Mouse (Mus musculus): ENCODE data around the gene Mff. TPM values are rescaled to one million over a fixed set of nuclear protein-coding genes. Genes with fewer than 3 reads are reported as not detected.

The Mff gene
- polyA plus RNA-seq, 1 experiment from 2014 or later: 197 TPM

DNA sequence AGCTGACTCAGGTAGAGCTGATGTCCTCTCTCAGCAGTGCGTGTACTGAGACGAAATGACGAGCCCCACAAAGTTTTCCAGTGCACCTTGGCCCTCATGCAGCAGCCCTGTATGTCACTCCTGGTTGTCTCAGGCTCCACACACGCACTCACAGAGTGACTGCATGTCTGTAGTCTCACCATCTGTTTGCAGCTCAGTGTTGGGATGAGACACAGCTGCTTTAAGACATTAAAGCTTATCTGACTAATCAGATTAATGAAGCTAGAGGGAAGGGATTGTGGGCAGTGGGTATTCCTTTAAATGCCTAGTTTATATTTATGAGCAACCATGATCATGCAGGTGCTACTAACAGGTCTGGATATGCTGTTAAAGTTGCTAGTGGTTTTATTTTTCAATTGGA is 21.7 kb downstream of the Mff start:
- H3K36me3 ChIP-seq: peaks cover 45% of the 10 kb centered on the region
- H3K4me3 ChIP-seq: no peak overlapping the region
- 85% methylated on average over 4 of the region's 4 CpGs for WGBS
- H3K4me1 ChIP-seq: no peaks in the 10 kb centered on the region
- no peaks in the 10 kb centered on the region for H3K27me3 ChIP-seq (ENCODE audit: insufficient read depth, poor library complexity, severe bottlenecking)
- no peak for DNase-seq (ENCODE audit: low spot score)
- H3K27ac ChIP-seq: no peak overlapping the region
- H3K9me3 ChIP-seq: no peaks in the 10 kb centered on the region

DNA sequence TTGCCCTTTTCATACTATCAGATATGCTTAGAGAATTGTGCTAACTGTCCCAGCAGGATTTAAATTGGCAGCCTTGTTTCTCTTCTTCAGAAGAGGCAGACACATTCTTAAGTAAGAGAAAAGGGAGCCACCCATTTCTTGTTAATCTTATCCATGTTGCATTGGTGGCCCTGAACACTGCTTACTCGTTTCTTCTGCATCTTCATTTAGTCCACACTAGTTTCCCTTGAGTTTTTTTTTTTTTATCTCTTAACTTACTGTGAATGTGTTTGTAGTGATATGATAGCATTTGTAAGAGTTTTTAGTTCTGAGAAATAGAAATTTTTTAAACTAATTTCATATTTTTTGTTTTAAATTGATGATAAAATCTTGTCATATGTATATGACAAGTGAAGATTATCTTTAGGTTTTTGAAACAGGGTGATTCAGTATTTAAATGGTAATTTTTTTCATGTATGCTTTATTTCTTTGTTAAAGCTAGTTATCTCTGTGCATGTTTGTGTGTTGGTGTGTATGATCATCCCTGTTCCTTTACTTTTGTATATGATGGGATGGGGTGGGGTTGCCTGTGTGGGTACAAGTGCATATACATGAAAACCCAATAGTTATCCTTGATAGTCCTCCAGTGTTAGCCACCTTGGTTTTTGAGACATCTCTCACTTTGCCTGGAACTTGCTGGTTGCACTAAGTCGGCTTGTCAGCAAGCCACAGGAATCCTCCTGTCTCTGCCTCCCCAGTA is 23.2 kb downstream of the Mff start:
- Histone ChIP-seq H3K4me3 (no peak overlapping the region), H3K36me3 (peaks cover 42% of the 10 kb centered on the region), H3K27me3 (ENCODE audit: insufficient read depth, poor library complexity, severe bottlenecking) (no peaks in the 10 kb centered on the region), H3K27ac (no peak overlapping the region), H3K4me1 (no peaks in the 10 kb centered on the region), H3K9me3 (no peaks in the 10 kb centered on the region)
- no peak for DNase-seq (ENCODE audit: low spot score)
- WGBS: 82% methylated on average over 2 of the region's 2 CpGs

GRCm38 (mm10) chr1:82759520-82759919 is 34.8 kb downstream of the Mff start:
- DNase-seq (ENCODE audit: low spot score): no peak
- Histone ChIP-seq H3K27me3 (ENCODE audit: insufficient read depth, poor library complexity, severe bottlenecking) (no peaks in the 10 kb centered on the region), H3K36me3 (peaks cover 39% of the 10 kb centered on the region), H3K9me3 (no peaks in the 10 kb centered on the region), H3K4me1 (no peaks in the 10 kb centered on the region), H3K27ac (no peak overlapping the region), H3K4me3 (no peak overlapping the region)
- 83% methylated on average over 1 of the region's 1 CpGs for WGBS

DNA sequence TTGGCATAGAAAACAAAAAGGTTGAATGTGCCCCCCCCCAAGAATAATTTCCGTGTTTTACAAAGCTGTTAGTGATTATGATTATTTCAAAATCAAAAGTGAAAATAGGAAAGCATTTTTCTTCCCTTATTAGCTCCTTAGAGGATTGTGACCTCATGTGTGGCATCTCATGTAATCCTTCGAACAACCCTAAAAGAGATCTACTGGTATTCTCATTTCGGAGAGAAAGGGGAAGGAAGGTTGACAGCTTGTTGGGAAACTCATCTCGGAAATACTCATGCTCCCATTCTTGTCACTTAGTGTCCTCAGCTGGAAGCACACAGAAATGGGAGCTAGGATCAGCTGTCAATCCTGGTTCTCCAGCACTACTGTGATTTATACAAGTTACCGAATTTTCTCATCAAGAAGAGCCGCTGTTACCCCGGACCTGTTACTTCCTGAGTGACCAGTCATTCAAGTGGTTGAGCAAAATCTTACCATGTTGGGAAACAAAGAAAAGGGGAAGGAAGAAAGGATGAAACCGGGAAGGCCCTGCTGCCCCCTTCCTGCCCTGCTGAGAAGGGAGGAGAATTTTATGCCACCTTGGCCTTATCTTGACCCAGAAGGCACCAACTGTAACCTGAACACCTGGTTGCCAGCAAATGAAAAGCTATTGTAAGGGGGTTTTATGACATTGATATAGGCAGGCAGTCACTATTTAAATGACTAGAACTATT is 36.9 kb downstream of the Mff start:
- DNase-seq (ENCODE audit: low spot score): no peak
- 88% methylated on average over 8 of the region's 8 CpGs for WGBS
- no peaks in the 10 kb centered on the region for H3K9me3 ChIP-seq
- no peak overlapping the region for H3K4me3 ChIP-seq
- H3K27ac ChIP-seq: no peak overlapping the region
- H3K36me3 ChIP-seq: peaks cover 25% of the 10 kb centered on the region
- no peaks in the 10 kb centered on the region for H3K27me3 ChIP-seq (ENCODE audit: insufficient read depth, poor library complexity, severe bottlenecking)
- H3K4me1 ChIP-seq: no peaks in the 10 kb centered on the region

DNA sequence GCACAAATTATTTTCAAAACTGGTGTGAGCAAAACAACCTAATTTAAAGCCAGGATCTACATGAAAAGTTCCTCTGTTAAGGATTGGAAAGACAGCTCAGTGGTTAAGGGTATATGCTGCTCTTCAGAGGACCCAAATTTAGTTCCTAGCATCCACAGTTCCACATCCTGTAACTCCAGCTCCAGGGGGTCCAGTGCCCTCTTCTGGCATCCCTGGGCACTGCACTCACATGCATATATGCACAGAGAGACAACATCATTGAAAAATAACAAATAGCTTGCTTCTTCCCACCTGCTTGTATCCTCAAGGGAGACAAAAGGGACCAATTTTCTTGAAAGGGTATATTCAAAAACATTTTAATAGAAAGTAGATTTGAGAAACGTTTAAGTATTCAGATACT is 37.6 kb downstream of the Mff start:
- no peak for DNase-seq (ENCODE audit: low spot score)
- Histone ChIP-seq H3K27ac (no peak overlapping the region), H3K36me3 (peaks cover 21% of the 10 kb centered on the region), H3K9me3 (no peaks in the 10 kb centered on the region), H3K4me1 (no peaks in the 10 kb centered on the region), H3K27me3 (ENCODE audit: insufficient read depth, poor library complexity, severe bottlenecking) (no peaks in the 10 kb centered on the region), H3K4me3 (no peak overlapping the region)
- WGBS: 84% methylated on average over 1 of the region's 1 CpGs

GRCm38 (mm10) chr1:82766227-82766626 is 41.5 kb downstream of the Mff start:
- Histone ChIP-seq H3K27me3 (ENCODE audit: insufficient read depth, poor library complexity, severe bottlenecking) (no peaks in the 10 kb centered on the region), H3K36me3 (peaks cover 10% of the 10 kb centered on the region), H3K4me1 (0 out of 2 replicates have a peak, but pooled peaks cover 3% of the 10 kb centered on the region), H3K9me3 (no peaks in the 10 kb centered on the region), H3K27ac (no peak overlapping the region), H3K4me3 (no peak overlapping the region)
- WGBS: 61% methylated on average over 1 of the region's 1 CpGs
- no peak for DNase-seq (ENCODE audit: low spot score)

GRCm38 (mm10) chr1:82766641-82767040 is 42.0 kb downstream of the Mff start:
- no peak for DNase-seq (ENCODE audit: low spot score)
- no peak overlapping the region for H3K4me3 ChIP-seq
- no peaks in the 10 kb centered on the region for H3K9me3 ChIP-seq
- H3K27ac ChIP-seq: no peak overlapping the region
- peaks cover 8% of the 10 kb centered on the region for H3K36me3 ChIP-seq
- WGBS: 63% methylated on average over 4 of the region's 4 CpGs
- H3K4me1 ChIP-seq: 0 out of 2 replicates have a peak, but pooled peaks cover 3% of the 10 kb centered on the region
- H3K27me3 ChIP-seq (ENCODE audit: insufficient read depth, poor library complexity, severe bottlenecking): no peaks in the 10 kb centered on the region

DNA sequence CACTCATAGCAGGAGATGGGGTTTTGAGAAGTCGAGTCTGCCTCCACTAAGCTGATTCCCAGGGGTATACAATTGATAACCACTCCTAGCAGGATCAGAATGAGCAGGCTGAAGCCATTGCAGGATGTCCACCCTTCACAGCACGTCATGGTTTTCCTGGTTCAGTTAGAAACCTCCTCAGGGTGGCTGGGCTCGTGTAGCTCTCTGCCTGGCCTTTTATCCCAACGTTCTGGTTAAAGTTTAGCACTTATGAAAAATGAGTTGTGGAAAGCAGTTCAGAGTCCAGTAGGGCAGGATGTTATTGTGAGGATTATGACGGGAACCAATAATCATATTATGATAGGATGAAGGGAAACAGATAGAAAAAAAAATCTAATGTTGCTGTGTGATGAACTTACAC is 43.6 kb downstream of the Mff start, which contains the start of gene Tm4sf20:
Gene Tm4sf20 (minus strand): TSS at position 193 of the 400 bp plus-strand sequence.
- H3K9me3 ChIP-seq: no peaks in the 10 kb centered on the region
- no peaks in the 10 kb centered on the region for H3K36me3 ChIP-seq
- no peak within 1 kb of the TSS for H3K4me3 ChIP-seq
- no peak within 1 kb of the TSS for H3K27ac ChIP-seq
- WGBS: 70% methylated on average over 5 of the region's 5 CpGs
- no peak for DNase-seq (ENCODE audit: low spot score)
- H3K4me1 ChIP-seq: peaks cover 12% of the 10 kb centered on the region
- H3K27me3 ChIP-seq (ENCODE audit: insufficient read depth, poor library complexity, severe bottlenecking): no peaks in the 10 kb centered on the region

DNA sequence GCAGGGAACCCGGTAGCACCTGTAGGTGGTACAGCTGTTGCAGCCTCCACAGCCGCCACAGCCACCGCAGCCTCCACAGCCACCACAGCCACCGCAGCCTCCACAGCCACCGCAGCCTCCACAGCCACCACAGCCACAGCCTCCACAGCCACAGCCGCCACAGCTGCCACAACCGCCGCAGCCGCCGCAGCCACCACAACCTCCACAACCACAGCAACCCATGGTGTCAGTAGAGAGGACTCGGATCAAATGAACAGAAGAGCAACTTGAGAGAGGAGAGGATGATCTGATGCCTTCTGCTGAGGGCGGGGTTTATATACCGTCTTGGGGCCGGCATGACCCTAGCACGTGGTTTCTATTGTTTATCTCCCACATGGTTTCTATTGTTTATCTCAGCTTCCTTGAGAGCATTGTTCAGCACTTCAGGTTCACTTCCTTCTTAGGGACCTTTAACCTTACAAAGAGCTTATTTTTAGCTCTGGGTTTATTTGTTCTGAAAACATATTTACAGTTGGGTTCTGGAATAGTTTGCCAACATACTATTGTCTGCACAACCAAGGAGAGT is 46.4 kb downstream of the Mff start, which contains the start of gene Gm47791:
Gene Gm47791 (minus strand): TSS at position 222 of the 565 bp plus-strand sequence.
- H3K9me3 ChIP-seq: no peaks in the 10 kb centered on the region
- no peak within 1 kb of the TSS for H3K27ac ChIP-seq
- peaks cover 12% of the 10 kb centered on the region for H3K4me1 ChIP-seq
- no peak for DNase-seq (ENCODE audit: low spot score)
- H3K4me3 ChIP-seq: no peak within 1 kb of the TSS
- WGBS: 83% methylated on average over 15 of the region's 15 CpGs
- H3K36me3 ChIP-seq: no peaks in the 10 kb centered on the region
- no peaks in the 10 kb centered on the region for H3K27me3 ChIP-seq (ENCODE audit: insufficient read depth, poor library complexity, severe bottlenecking)

- peaks cover 12% of the 10 kb centered on the region for H3K4me1 ChIP-seq
- DNase-seq (ENCODE audit: low spot score): no peak
- no peaks in the 10 kb centered on the region for H3K36me3 ChIP-seq
- no peaks in the 10 kb centered on the region for H3K27me3 ChIP-seq (ENCODE audit: insufficient read depth, poor library complexity, severe bottlenecking)
- H3K9me3 ChIP-seq: no peaks in the 10 kb centered on the region
- WGBS: 78% methylated on average over 4 of the region's 4 CpGs
- H3K4me3 ChIP-seq: no peak overlapping the region
- no peak overlapping the region for H3K27ac ChIP-seq
Measured at GRCm38 (mm10) chr1:82772428-82772827, 47.7 kb downstream of the Mff start.

GRCm38 (mm10) chr1:82773208-82773607 is 48.5 kb downstream of the Mff start:
- Histone ChIP-seq H3K27me3 (ENCODE audit: insufficient read depth, poor library complexity, severe bottlenecking) (no peaks in the 10 kb centered on the region), H3K4me3 (no peak overlapping the region), H3K4me1 (peaks cover 12% of the 10 kb centered on the region), H3K9me3 (no peaks in the 10 kb centered on the region), H3K27ac (no peak overlapping the region), H3K36me3 (no peaks in the 10 kb centered on the region)
- DNase-seq (ENCODE audit: low spot score): no peak
- 70% methylated on average over 5 of the region's 5 CpGs for WGBS

DNA sequence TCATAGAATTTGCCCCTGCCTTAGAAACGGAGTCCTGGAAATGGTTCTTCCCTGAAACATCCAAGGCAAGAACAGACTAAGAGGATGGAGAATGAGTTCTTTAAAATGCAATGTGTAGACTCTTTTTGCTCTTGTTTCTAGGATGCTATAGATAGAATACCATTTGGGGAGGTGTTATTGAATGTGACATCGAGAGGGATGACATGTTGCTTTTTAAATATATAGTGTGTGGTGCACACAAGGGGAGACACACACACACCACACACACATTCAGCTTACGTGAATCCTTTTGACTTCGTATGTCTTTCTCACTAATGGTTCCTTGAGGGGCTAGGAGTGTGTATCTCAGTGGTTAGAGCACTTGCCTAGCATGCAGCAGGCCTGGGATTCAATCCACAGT is 50.6 kb downstream of the Mff start:
- peaks cover 12% of the 10 kb centered on the region for H3K4me1 ChIP-seq
- 88% methylated on average over 4 of the region's 4 CpGs for WGBS
- DNase-seq (ENCODE audit: low spot score): no peak
- no peaks in the 10 kb centered on the region for H3K27me3 ChIP-seq (ENCODE audit: insufficient read depth, poor library complexity, severe bottlenecking)
- H3K27ac ChIP-seq: no peak overlapping the region
- H3K36me3 ChIP-seq: no peaks in the 10 kb centered on the region
- no peaks in the 10 kb centered on the region for H3K9me3 ChIP-seq
- no peak overlapping the region for H3K4me3 ChIP-seq

- H3K4me1 ChIP-seq: no peaks in the 10 kb centered on the region
- WGBS: 84% methylated on average over 6 of the region's 6 CpGs
- H3K27me3 ChIP-seq (ENCODE audit: insufficient read depth, poor library complexity, severe bottlenecking): no peaks in the 10 kb centered on the region
- H3K9me3 ChIP-seq: no peaks in the 10 kb centered on the region
- no peaks in the 10 kb centered on the region for H3K36me3 ChIP-seq
- no peak overlapping the region for H3K27ac ChIP-seq
- no peak overlapping the region for H3K4me3 ChIP-seq
- DNase-seq (ENCODE audit: low spot score): no peak
Measured at GRCm38 (mm10) chr1:82779388-82779966, 54.8 kb downstream of the Mff start.
